Mouse (Mus musculus) embryonic facial prominence, embryonic 12.5 days (tissue): ENCODE measurements at regions not wholly inside any gene's neighbourhood (a gene's known extent, or its start where the extent isn't known, plus 50 kb on each side); places are given as distances from the start of the nearest gene placed in this dataset.

Experiments used
- ATAC-seq: fragments of 200-750 bp; cut with Nextera tagmentation; 2 replicates; pipeline ENCODE4 v1.8.0; 2017; ENCODE audit not compliant: insufficient number of reproducible peaks, insufficient read depth, low FRiP score, low TSS enrichment
- H3K27ac ChIP-seq: fragments of 300-500 bp; sonication (generic); 2 replicates; pipeline ENCODE4 v1.5.1; 2016; ENCODE audit warnings: mild to moderate bottlenecking
- H3K27me3 ChIP-seq: fragments of 300-500 bp; sonication (generic); 2 replicates; pipeline ENCODE4 v1.6.1; 2016; ENCODE audit warnings: mild to moderate bottlenecking, moderate library complexity
- H3K36me3 ChIP-seq: fragments of 300-500 bp; sonication (generic); 2 replicates; pipeline ENCODE4 v1.6.1; 2016; ENCODE audit warnings: mild to moderate bottlenecking
- H3K4me1 ChIP-seq: fragments of 300-500 bp; sonication (generic); 2 replicates; pipeline ENCODE4 v1.6.1; 2016
- H3K4me2 ChIP-seq: fragments of 300-500 bp; sonication (generic); replicated peaks from 2 replicates; pipeline ENCODE4 v1.6.1; 2016; ENCODE audit warnings: mild to moderate bottlenecking, moderate library complexity
- H3K4me3 ChIP-seq: fragments of 300-500 bp; sonication (generic); 2 replicates; pipeline ENCODE4 v1.5.1; 2016; ENCODE audit warnings: mild to moderate bottlenecking
- H3K9ac ChIP-seq: fragments of 300-500 bp; sonication (generic); 2 replicates; pipeline ENCODE4 v1.6.1; 2016; ENCODE audit warnings: mild to moderate bottlenecking, moderate library complexity
- H3K9me3 ChIP-seq: fragments of 300-500 bp; sonication (generic); 2 replicates; pipeline ENCODE4 v1.6.1; 2016; ENCODE audit warnings: mild to moderate bottlenecking, moderate library complexity
- WGBS: fragments of 180-500 bp; shearing (Covaris S2); methylation state at CpG from one replicate; pipeline ENCODE4 v1.1.7; 2016; 5-methylcytosine and 5-hydroxymethylcytosine counted together

DNA sequence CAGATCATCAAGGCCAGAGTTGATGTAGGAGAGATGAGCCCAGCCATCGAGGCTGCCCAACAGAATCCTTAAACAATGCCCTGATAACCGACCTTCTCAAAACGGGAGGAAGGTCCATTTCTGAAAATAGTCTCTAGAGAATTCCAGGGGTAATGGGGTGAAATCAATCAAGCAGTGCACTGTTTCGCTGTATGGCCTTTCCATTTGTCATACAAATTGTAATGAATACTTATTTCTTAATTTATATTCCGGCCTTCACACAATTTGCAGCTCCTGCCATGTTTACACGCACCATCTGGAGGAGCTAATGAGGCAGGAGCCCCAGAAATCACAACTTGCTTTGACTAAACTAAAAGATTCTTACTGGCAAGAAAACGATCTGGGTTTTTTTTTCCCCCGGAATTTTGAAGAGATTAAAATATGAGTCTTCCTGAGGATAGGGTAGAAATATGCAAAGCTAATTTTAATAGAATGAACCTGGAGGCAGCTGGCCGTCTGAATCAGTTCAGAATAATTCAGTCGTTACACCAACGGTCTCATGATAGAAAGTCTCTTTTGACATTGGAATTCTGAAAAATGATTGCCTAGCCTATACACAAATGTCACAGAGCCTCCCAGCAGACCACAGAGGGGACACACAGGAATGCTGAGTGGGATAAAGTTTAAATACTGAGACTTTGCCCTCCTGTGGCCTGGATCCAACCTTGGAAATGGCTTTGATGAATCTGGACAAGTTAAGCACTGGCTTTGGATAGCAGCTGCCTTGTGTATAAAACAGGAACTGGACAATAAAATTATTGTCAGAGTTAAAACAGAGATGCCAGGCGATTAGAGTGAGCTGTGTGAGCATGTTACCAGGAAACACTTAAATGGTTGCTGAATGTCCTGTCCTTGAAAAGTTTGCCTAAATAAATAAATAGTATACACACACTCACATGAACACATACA, 115.0 kb upstream of the Frem1 start:
- no peak overlapping the region for H3K9ac ChIP-seq
- H3K4me3 ChIP-seq: no peak overlapping the region
- no peak for ATAC-seq
- H3K4me2 ChIP-seq: no peak overlapping the region
- 67% methylated on average over 12 of the region's 12 CpGs for WGBS
- H3K27ac ChIP-seq: no peak overlapping the region
- no peaks in the 10 kb centered on the region for H3K36me3 ChIP-seq
- no peaks in the 10 kb centered on the region for H3K9me3 ChIP-seq
- H3K4me1 ChIP-seq: peaks cover 6% of the 10 kb centered on the region
- H3K27me3 ChIP-seq: no peaks in the 10 kb centered on the region

DNA sequence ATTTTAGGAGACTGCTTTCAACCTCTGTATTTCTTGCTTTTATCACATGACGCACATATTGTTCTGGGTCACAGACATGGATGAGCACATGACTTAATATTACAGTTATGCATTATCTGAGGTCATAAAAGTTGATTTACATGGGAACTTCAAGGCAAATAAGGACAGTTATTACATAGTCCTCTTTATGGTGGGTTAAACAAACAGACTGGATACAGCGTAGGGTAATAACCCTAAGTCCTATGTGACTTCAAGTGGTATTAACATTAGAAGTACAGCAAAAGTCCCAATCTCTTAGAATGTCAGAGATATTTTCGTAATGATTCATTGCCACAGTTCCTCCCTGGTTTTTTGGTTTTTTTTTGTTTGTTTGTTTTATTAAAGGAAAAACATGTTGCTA, 94.6 kb upstream of the Frem1 start:
- Histone ChIP-seq H3K36me3 (no peaks in the 10 kb centered on the region), H3K9ac (no peak overlapping the region), H3K4me1 (peaks cover 9% of the 10 kb centered on the region), H3K4me2 (no peak overlapping the region), H3K4me3 (no peak overlapping the region), H3K9me3 (no peaks in the 10 kb centered on the region), H3K27me3 (no peaks in the 10 kb centered on the region), H3K27ac (no peak overlapping the region)
- ATAC-seq: no peak
- WGBS: 91% methylated on average over 3 of the region's 3 CpGs

DNA sequence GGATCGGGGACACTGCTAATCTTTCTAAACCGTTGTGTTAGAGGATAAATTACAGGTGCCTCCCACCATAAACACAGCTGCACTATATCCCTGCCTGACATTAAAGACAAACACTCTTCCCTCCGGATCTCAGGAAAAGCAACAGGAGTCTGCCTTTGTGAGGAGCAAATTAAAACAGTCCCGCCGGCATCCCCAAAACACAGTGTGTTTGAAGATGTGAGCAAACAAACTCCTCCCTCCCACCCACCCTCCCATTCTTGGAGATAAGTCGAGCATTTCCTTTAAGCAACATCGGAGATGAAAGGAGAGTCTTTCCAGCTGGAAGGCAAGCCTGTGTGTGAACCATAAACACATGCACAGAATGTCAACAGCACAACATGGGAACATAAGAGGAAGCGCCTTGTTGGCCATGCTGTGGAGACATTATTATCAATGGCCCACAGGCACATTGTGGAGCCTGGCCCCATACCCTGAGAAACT, 93.6 kb upstream of the Frem1 start:
- Histone ChIP-seq H3K4me1 (peaks cover 9% of the 10 kb centered on the region), H3K4me2 (no peak overlapping the region), H3K27me3 (no peaks in the 10 kb centered on the region), H3K9me3 (no peaks in the 10 kb centered on the region), H3K27ac (no peak overlapping the region), H3K4me3 (no peak overlapping the region), H3K9ac (no peak overlapping the region), H3K36me3 (no peaks in the 10 kb centered on the region)
- 8% methylated on average over 8 of the region's 8 CpGs for WGBS
- no peak for ATAC-seq

DNA sequence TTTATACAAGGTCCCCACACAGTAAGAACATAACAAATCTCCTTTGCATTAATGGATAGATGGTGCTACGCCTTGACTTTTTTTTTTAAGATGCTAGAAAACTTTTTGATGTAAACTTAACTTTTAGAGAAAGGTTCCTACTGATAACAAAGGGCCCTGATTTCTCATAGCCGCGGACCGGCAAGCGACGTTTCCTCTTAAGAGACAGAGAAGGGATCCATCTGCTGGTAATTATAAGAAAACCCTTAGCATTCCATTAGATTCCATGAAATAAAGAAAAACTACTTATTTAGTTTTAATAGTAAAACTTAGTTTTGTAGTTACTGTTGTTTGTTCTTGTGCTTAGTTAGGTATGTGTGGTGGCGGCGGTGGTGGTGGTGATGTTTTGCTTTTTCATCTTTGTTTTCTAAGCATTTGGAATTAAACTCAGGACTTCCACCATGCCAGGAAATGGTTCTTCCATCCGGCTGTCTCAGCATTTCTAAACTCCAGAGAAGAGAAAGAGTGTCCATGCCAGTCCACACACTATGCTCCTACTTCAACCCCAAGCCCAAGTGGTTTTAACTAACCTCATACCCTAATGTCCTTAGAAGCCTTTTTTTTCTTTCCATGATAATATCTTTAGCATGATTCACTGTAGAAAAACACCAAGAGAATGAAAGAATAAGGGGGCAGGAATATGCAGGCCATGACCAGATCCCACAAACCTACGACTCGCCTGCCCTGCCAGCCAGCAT, 92.8 kb upstream of the Frem1 start:
- no peaks in the 10 kb centered on the region for H3K36me3 ChIP-seq
- no peak overlapping the region for H3K27ac ChIP-seq
- no peak for ATAC-seq
- no peak overlapping the region for H3K9ac ChIP-seq
- no peak overlapping the region for H3K4me3 ChIP-seq
- H3K4me2 ChIP-seq: no peak overlapping the region
- H3K27me3 ChIP-seq: no peaks in the 10 kb centered on the region
- H3K4me1 ChIP-seq: peaks cover 9% of the 10 kb centered on the region
- H3K9me3 ChIP-seq: no peaks in the 10 kb centered on the region
- WGBS: 46% methylated on average over 11 of the region's 11 CpGs

DNA sequence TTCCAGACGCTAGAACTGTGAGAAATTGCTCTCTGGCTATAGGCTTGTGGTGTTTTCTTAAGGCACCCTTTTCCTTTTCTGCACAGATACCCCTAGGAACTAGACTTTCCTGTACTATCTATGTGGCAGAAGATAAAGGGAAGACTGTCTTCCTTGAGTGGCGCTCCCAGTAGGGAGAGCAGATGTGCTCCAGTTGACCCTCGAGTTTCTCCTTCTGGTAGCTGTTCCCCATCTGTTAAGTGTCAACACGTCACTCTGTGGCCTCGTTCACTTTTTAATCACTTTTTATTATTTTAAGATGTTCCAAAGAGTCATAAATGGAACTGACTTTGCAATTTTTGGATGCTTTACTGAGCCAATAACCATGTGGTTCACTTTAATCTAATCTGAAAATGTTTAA, 89.6 kb upstream of the Frem1 start:
- ATAC-seq: no peak
- Histone ChIP-seq H3K4me1 (peaks cover 9% of the 10 kb centered on the region), H3K4me2 (no peak overlapping the region), H3K27me3 (no peaks in the 10 kb centered on the region), H3K9me3 (no peaks in the 10 kb centered on the region), H3K9ac (no peak overlapping the region), H3K27ac (no peak overlapping the region), H3K4me3 (no peak overlapping the region), H3K36me3 (no peaks in the 10 kb centered on the region)
- WGBS: 47% methylated on average over 5 of the region's 5 CpGs

DNA sequence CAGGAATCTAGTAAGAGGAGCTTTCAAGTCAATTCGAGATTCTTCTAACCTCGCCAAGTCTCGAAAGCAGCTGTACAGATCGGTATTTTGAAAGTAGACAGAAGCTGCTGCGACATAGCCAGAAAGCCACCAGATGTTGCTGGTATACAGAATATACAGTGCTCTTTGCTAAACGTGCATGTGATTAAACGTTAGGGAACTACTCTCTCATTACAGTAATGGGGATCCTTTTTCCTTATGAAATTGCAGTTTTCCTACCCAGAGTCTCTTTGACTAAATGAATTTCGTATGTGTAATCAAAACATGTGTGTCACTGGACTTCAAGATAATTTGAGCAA, 70.5 kb upstream of the Frem1 start:
- Histone ChIP-seq H3K4me3 (no peak overlapping the region), H3K9me3 (no peaks in the 10 kb centered on the region), H3K4me1 (peaks cover 6% of the 10 kb centered on the region), H3K27me3 (no peaks in the 10 kb centered on the region), H3K9ac (no peak overlapping the region), H3K36me3 (no peaks in the 10 kb centered on the region), H3K4me2 (no peak overlapping the region), H3K27ac (peak overlapping the region; percentile 70)
- 43% methylated on average over 8 of the region's 8 CpGs for WGBS
- peak; percentile 47; the same call in 1 of the 2 replicates for ATAC-seq

DNA sequence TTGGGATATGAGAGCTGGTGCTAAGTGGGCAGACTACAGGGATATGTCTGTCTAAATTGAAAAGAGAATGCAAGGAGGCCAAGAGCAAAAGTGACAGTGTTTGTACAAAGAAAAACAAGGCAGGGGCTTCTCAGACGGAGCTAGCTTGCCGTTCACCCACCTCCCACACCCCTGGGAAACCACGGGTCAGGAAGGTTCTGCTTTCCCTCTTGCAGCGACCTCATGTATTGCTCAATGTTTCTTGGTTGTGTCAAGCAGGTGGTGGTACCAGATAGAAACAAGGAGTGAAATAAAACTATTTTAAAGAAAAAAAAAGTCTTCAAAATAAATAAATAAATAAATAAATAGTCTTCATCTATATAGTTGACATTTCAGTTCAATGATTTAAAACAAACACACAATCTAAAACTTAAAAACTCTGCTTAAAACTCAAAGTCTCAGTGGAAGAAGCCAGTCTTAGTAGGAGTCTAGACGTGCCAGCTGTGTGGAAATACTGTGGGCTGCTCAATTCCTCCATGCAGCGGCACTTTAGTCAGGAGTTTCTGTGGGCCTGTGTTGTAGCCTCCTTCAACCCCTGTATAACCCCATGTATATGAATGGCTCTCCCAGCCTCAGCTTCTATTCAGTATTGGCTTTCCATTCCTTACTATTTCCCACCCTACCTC, 70.0 kb upstream of the Frem1 start:
- Histone ChIP-seq H3K27me3 (no peaks in the 10 kb centered on the region), H3K27ac (peak overlapping the region; percentile 70), H3K36me3 (no peaks in the 10 kb centered on the region), H3K9me3 (no peaks in the 10 kb centered on the region), H3K9ac (no peak overlapping the region), H3K4me3 (no peak overlapping the region), H3K4me2 (no peak overlapping the region), H3K4me1 (peaks cover 6% of the 10 kb centered on the region)
- 63% methylated on average over 6 of the region's 6 CpGs for WGBS
- 0 out of 2 replicates have a peak, but pooled peaks have one; percentile 10 for ATAC-seq

DNA sequence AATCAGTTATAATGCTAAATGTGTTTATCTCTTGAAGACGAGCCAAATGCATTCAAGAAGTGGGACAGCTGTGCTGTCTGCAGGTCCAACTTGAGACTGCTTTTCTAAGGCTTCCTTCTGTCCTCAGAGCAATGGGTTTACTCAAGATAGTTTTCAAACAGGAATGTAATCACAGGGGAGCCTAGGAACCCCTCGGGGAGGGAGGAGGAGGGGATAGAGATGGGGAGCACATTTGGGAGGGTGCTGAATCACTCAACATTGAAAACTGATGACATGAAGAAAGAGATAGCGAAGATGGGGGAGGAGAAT, 56.5 kb upstream of the Frem1 start:
- H3K4me1 ChIP-seq: peaks cover 3% of the 10 kb centered on the region; the same call in 1 of the 2 replicates
- H3K9ac ChIP-seq: no peak overlapping the region
- H3K4me3 ChIP-seq: no peak overlapping the region
- no peaks in the 10 kb centered on the region for H3K9me3 ChIP-seq
- ATAC-seq: no peak
- H3K36me3 ChIP-seq: no peaks in the 10 kb centered on the region
- peak overlapping the region; percentile 32; the same call in 1 of the 2 replicates for H3K27ac ChIP-seq
- H3K27me3 ChIP-seq: no peaks in the 10 kb centered on the region
- H3K4me2 ChIP-seq: no peak overlapping the region
- WGBS: 61% methylated on average over 3 of the region's 3 CpGs

DNA sequence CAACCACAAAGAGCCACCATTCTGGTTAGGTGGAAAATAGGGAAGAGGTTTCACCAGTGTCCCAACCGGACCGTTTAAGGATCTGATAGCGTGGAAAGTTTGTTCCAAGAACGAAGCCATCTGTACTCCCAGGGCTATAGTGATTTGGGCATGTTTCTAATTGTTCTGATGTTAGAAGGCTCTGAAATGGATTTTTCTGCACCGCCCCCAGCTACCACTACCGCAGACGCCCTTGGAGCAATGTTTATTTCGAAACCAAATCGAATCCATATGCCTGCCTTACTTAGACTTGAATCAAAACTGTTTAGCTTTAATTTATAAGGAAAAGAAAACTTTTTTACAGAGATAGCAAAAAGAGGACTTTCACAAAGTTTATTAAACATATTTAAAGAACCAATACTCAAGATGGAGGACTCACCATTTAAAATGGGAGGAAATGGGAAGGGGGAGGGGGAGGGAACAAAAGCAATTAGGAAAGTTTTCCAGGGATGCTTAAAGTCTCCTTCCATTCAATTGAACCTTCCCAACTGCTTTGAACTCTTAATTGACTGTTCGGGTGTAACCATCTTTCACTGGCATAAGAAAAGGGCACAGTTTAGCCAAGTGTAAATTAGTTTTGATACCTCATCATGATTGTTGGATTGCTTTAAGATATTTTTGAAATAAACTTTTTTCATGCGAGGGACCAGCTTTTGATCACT, 56.0 kb upstream of the Frem1 start:
- no peaks in the 10 kb centered on the region for H3K9me3 ChIP-seq
- no peak overlapping the region for H3K4me2 ChIP-seq
- no peaks in the 10 kb centered on the region for H3K27me3 ChIP-seq
- ATAC-seq: 0 out of 2 replicates have a peak, but pooled peaks have one; percentile 47
- H3K4me3 ChIP-seq: no peak overlapping the region
- H3K36me3 ChIP-seq: no peaks in the 10 kb centered on the region
- peaks cover 3% of the 10 kb centered on the region; the same call in 1 of the 2 replicates for H3K4me1 ChIP-seq
- H3K27ac ChIP-seq: peak overlapping the region; percentile 70
- no peak overlapping the region for H3K9ac ChIP-seq
- WGBS: 38% methylated on average over 11 of the region's 11 CpGs

DNA sequence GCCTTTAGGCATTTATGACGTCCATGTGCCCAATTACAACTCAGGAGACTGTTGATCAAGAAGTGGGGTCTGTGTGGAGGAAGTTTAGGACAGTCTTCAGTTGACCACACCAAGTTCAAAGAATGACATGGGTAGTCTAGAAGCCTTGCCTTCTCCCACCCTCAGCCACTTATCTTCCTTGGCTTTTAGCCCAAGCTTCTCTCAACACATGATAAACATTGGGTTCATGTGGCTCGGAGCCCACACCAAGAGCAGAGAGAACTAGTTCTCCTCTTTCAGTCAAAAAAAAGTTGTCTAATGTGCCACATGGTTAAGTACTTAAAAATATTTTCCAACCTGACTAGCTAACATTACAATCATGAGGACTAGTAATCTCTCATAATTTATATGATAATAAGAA, 55.0 kb upstream of the Frem1 start:
- Histone ChIP-seq H3K27me3 (no peaks in the 10 kb centered on the region), H3K4me1 (peaks cover 3% of the 10 kb centered on the region; the same call in 1 of the 2 replicates), H3K9ac (no peak overlapping the region), H3K4me3 (no peak overlapping the region), H3K4me2 (no peak overlapping the region), H3K36me3 (no peaks in the 10 kb centered on the region), H3K9me3 (no peaks in the 10 kb centered on the region), H3K27ac (peak overlapping the region; percentile 70; the same call in 1 of the 2 replicates)
- ATAC-seq: no peak
- 75% methylated on average over 2 of the region's 2 CpGs for WGBS

DNA sequence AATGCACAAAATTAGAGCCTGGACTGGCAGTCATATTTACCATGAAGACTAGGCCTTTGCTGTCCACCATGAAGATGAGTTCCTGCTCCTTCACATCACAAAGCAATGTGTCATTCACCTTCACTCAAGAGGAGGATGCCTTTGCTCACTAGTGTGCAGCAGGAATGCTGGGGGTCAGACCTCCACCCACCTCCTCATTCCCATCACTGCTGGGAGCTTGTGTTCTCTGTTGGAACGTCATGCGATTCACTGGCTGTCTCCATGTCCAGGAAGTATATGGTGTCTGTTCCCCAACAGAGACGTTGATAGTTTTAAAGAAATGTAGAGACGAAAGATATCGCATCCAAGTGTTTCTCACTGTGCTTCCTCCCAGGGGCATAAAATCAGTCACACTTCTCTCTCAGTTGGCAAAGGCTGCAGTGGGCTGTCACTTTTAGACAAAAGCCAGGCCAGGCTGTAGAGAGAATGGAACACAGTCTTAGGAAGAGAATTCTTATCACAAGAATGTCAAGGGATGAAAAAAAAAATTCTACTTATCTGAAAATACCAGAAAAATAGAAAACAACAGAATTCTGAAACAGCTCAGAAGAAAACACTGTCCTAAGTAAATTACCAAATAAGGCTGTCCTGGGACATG, 52.0 kb upstream of the Frem1 start:
- no peak overlapping the region for H3K27ac ChIP-seq
- no peak overlapping the region for H3K4me2 ChIP-seq
- H3K27me3 ChIP-seq: no peaks in the 10 kb centered on the region
- no peaks in the 10 kb centered on the region for H3K36me3 ChIP-seq
- no peak for ATAC-seq
- H3K9me3 ChIP-seq: no peaks in the 10 kb centered on the region
- H3K9ac ChIP-seq: no peak overlapping the region
- peaks cover 3% of the 10 kb centered on the region; the same call in 1 of the 2 replicates for H3K4me1 ChIP-seq
- H3K4me3 ChIP-seq: no peak overlapping the region
- WGBS: 62% methylated on average over 5 of the region's 5 CpGs
